In the genomic region with DNA sequence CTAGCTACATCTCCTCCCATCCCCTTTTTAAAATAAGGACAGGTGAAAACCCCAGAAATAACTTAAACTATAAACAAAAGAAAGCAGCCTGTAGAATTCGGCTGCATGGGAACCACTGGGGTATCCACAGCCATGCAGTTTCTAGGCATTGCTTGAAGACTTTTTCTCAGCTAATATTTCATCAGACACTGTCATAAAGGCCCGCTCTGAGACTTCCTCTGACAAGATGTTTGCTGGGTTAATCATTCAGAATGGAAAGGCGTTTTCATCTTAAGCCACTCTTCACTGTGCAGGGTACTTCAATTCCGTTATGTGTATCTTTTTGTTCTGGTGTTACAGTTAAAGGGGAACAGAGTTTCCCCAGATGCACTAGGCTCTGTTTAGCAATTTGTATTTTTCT, we compare ENCODE assay signal across 28 mouse cellular contexts.
A peak's percentile ranks its signal among the peaks of the same experiment; 100 is the strongest.
DNase-seq lines count a peak whose midpoint lies in the region; ATAC-seq and TF ChIP-seq lines count a peak whose summit lies in the region.
"Had no signal": no experiment of that assay in that cellular context is flagged by ENCODE, and none has a peak within 500 bp of the region (broad histone marks: within the 10 kb centered on the region; RNA-seq: fewer than 3 reads in every experiment).

No protein-coding gene starts in this region.

- H3K4me2 ChIP-seq in forebrain, embryonic 16.5 days (ENCODE audit: low read length), result no peak overlapping the region
- no peak overlapping the region for H3K4me2 ChIP-seq in forebrain, embryonic 11.5 days (ENCODE audit: low read depth, low read length, severe bottlenecking)
- no peak overlapping the region for H3K4me2 ChIP-seq in hindbrain, embryonic 15.5 days
- H3K4me2 ChIP-seq in hindbrain, postnatal 0 days (ENCODE audit: low read depth, low read length), result no peak overlapping the region
- no peak overlapping the region for H3K4me2 ChIP-seq in lung, embryonic 14.5 days
- H3K4me2 ChIP-seq in neural tube, embryonic 14.5 days (ENCODE audit: low read depth, low read length), result no peak overlapping the region
- H3K4me2 ChIP-seq: embryonic facial prominence, embryonic 13.5 days; forebrain, embryonic 13.5 days; heart, embryonic 13.5 days had no signal

- H3K4me1 ChIP-seq in forebrain, embryonic 16.5 days (replicated peaks; ENCODE audit: control insufficient read depth, insufficient read depth, low read length), result no peaks in the 10 kb centered on the region
- no peaks in the 10 kb centered on the region for H3K4me1 ChIP-seq in forebrain, embryonic 11.5 days (replicated peaks; ENCODE audit: control insufficient read depth, insufficient read depth, low read length)
- H3K4me1 ChIP-seq in hindbrain, embryonic 15.5 days (replicated peaks), result no peaks in the 10 kb centered on the region
- H3K4me1 ChIP-seq in hindbrain, postnatal 0 days (ENCODE audit: insufficient read depth, low read length), result no peaks in the 10 kb centered on the region
- H3K4me1 ChIP-seq in lung, embryonic 14.5 days (ENCODE audit: insufficient read depth), result no peaks in the 10 kb centered on the region
- H3K4me1 ChIP-seq in neural tube, embryonic 14.5 days (ENCODE audit: control insufficient read depth, insufficient read depth, low read length), result no peaks in the 10 kb centered on the region
- H3K4me1 ChIP-seq: embryonic facial prominence, embryonic 10.5 days; embryonic facial prominence, embryonic 13.5 days; forebrain, embryonic 13.5 days; heart, embryonic 10.5 days; heart, embryonic 13.5 days had no signal

- no peak overlapping the region for H3K4me3 ChIP-seq in forebrain, embryonic 16.5 days (replicated peaks; ENCODE audit: low read length)
- H3K4me3 ChIP-seq in forebrain, embryonic 11.5 days (ENCODE audit: low read depth, low read length), result no peak overlapping the region
- no peak overlapping the region for H3K4me3 ChIP-seq in hindbrain, embryonic 15.5 days
- H3K4me3 ChIP-seq in hindbrain, postnatal 0 days (ENCODE audit: low read length), result no peak overlapping the region
- no peak overlapping the region for H3K4me3 ChIP-seq in lung, embryonic 14.5 days (ENCODE audit: low read depth, low read length)
- H3K4me3 ChIP-seq in neural tube, embryonic 14.5 days (ENCODE audit: low read depth, low read length), result no peak overlapping the region
- H3K4me3 ChIP-seq: embryonic facial prominence, embryonic 10.5 days; embryonic facial prominence, embryonic 13.5 days; erythroblast, embryonic 14.5 days; forebrain, embryonic 13.5 days; heart, adult 2 months; heart, embryonic 10.5 days; heart, embryonic 13.5 days had no signal

- peak; percentile 50; the same call in 1 of the 2 replicates for ATAC-seq in forebrain, embryonic 16.5 days
- ATAC-seq in forebrain, embryonic 11.5 days (replicated peaks; ENCODE audit: low FRiP score), result no peak
- no peak for ATAC-seq in hindbrain, embryonic 15.5 days (ENCODE audit: low FRiP score, low read depth)
- ATAC-seq in hindbrain, postnatal 0 days, result no peak
- ATAC-seq in lung, embryonic 14.5 days (ENCODE audit: insufficient read depth), result peak; percentile 58; the same call in 1 of the 2 replicates
- peak; percentile 14; the same call in 1 of the 2 replicates for ATAC-seq in neural tube, embryonic 14.5 days (ENCODE audit: low read depth)
- ATAC-seq: activated CD4-positive, CD25-positive, alpha-beta regulatory T cell, adult 4 months; forebrain, embryonic 13.5 days; inflammation-experienced regulatory T-cells, adult 6 months had no signal

- no peaks in the 10 kb centered on the region for H3K27me3 ChIP-seq in forebrain, embryonic 16.5 days (replicated peaks; ENCODE audit: control insufficient read depth, insufficient read depth, low read length)
- no peaks in the 10 kb centered on the region for H3K27me3 ChIP-seq in forebrain, embryonic 11.5 days (ENCODE audit: control insufficient read depth, insufficient read depth, low read length)
- no peaks in the 10 kb centered on the region for H3K27me3 ChIP-seq in hindbrain, embryonic 15.5 days
- H3K27me3 ChIP-seq in hindbrain, postnatal 0 days (ENCODE audit: insufficient read depth, low read length), result no peaks in the 10 kb centered on the region
- H3K27me3 ChIP-seq in lung, embryonic 14.5 days (ENCODE audit: insufficient read depth, low read length), result no peaks in the 10 kb centered on the region
- H3K27me3 ChIP-seq in neural tube, embryonic 14.5 days (ENCODE audit: control insufficient read depth, insufficient read depth, low read length), result no peaks in the 10 kb centered on the region
- H3K27me3 ChIP-seq: embryonic facial prominence, embryonic 13.5 days; forebrain, embryonic 13.5 days; heart, embryonic 13.5 days had no signal

- no peaks in the 10 kb centered on the region for H3K36me3 ChIP-seq in forebrain, embryonic 16.5 days (ENCODE audit: control insufficient read depth, insufficient read depth)
- H3K36me3 ChIP-seq in forebrain, embryonic 11.5 days (ENCODE audit: control insufficient read depth, insufficient read depth, low read length), result no peaks in the 10 kb centered on the region
- no peaks in the 10 kb centered on the region for H3K36me3 ChIP-seq in hindbrain, embryonic 15.5 days
- H3K36me3 ChIP-seq in hindbrain, postnatal 0 days (ENCODE audit: insufficient read depth, low read length), result no peaks in the 10 kb centered on the region
- H3K36me3 ChIP-seq in lung, embryonic 14.5 days (ENCODE audit: insufficient read depth), result no peaks in the 10 kb centered on the region
- no peaks in the 10 kb centered on the region for H3K36me3 ChIP-seq in neural tube, embryonic 14.5 days (ENCODE audit: control insufficient read depth, insufficient read depth, low read length)
- H3K36me3 ChIP-seq: embryonic facial prominence, embryonic 10.5 days; embryonic facial prominence, embryonic 13.5 days; heart, embryonic 10.5 days; heart, embryonic 13.5 days had no signal

- 73% methylated on average over 4 of the region's 4 CpGs for WGBS in forebrain, embryonic 16.5 days
- 88% methylated on average over 4 of the region's 4 CpGs for WGBS in forebrain, embryonic 11.5 days
- WGBS in hindbrain, embryonic 15.5 days, result 61% methylated on average over 4 of the region's 4 CpGs
- 72% methylated on average over 4 of the region's 4 CpGs for WGBS in hindbrain, postnatal 0 days
- 23% methylated on average over 4 of the region's 4 CpGs for WGBS in lung, embryonic 14.5 days
- 75% methylated on average over 4 of the region's 4 CpGs for WGBS in neural tube, embryonic 14.5 days

- H3K9ac ChIP-seq in forebrain, embryonic 16.5 days (replicated peaks; ENCODE audit: low read depth, low read length), result no peak overlapping the region
- H3K9ac ChIP-seq in forebrain, embryonic 11.5 days (ENCODE audit: low read length), result no peak overlapping the region
- H3K9ac ChIP-seq in hindbrain, embryonic 15.5 days, result no peak overlapping the region
- H3K9ac ChIP-seq in hindbrain, postnatal 0 days (replicated peaks; ENCODE audit: low read length), result no peak overlapping the region
- no peak overlapping the region for H3K9ac ChIP-seq in lung, embryonic 14.5 days
- no peak overlapping the region for H3K9ac ChIP-seq in neural tube, embryonic 14.5 days (replicated peaks; ENCODE audit: low read depth, low read length)
- H3K9ac ChIP-seq: embryonic facial prominence, embryonic 13.5 days; forebrain, embryonic 13.5 days; heart, embryonic 13.5 days had no signal

- TF ChIP-seq CTCF in hindbrain, postnatal 0 days (IDR thresholded peaks at IDR 0.05; ENCODE audit: low read depth), result no peak
- TF ChIP-seq CTCF in lung, embryonic 14.5 days (IDR thresholded peaks at IDR 0.05; ENCODE audit: low read depth), result no peak

- H3K27ac ChIP-seq in forebrain, embryonic 16.5 days (ENCODE audit: low read length), result no peak overlapping the region
- no peak overlapping the region for H3K27ac ChIP-seq in forebrain, embryonic 11.5 days (ENCODE audit: low read depth, low read length)
- 0 out of 2 replicates have a peak overlapping the region, but pooled peaks have one; percentile 27 for H3K27ac ChIP-seq in hindbrain, embryonic 15.5 days (replicated peaks)
- H3K27ac ChIP-seq in hindbrain, postnatal 0 days, result no peak overlapping the region
- H3K27ac ChIP-seq in lung, embryonic 14.5 days (ENCODE audit: low read depth), result no peak overlapping the region
- no peak overlapping the region for H3K27ac ChIP-seq in neural tube, embryonic 14.5 days (ENCODE audit: low read depth, low read length)
- H3K27ac ChIP-seq: embryonic facial prominence, embryonic 10.5 days; embryonic facial prominence, embryonic 13.5 days; forebrain, embryonic 13.5 days; heart, adult 2 months; heart, embryonic 10.5 days; heart, embryonic 13.5 days had no signal

- no peaks in the 10 kb centered on the region for H3K9me3 ChIP-seq in forebrain, embryonic 16.5 days (ENCODE audit: control insufficient read depth, low read length)
- no peaks in the 10 kb centered on the region for H3K9me3 ChIP-seq in forebrain, embryonic 11.5 days (ENCODE audit: control insufficient read depth, low read length)
- H3K9me3 ChIP-seq in hindbrain, embryonic 15.5 days, result no peaks in the 10 kb centered on the region
- H3K9me3 ChIP-seq in hindbrain, postnatal 0 days (ENCODE audit: low read length), result no peaks in the 10 kb centered on the region
- H3K9me3 ChIP-seq in lung, embryonic 14.5 days (ENCODE audit: low read depth, low read length), result no peaks in the 10 kb centered on the region
- H3K9me3 ChIP-seq in neural tube, embryonic 14.5 days (ENCODE audit: control insufficient read depth, low read length), result no peaks in the 10 kb centered on the region
- H3K9me3 ChIP-seq: embryonic facial prominence, embryonic 10.5 days; embryonic facial prominence, embryonic 13.5 days; forebrain, embryonic 13.5 days; heart, embryonic 10.5 days; heart, embryonic 13.5 days had no signal

- DNase-seq in forebrain, embryonic 11.5 days (ENCODE audit: low spot score), result no peak
- DNase-seq in hindbrain, postnatal 0 days (ENCODE audit: low spot score), result no peak
- DNase-seq in lung, embryonic 14.5 days, result peak; percentile 56
- no peak for DNase-seq in lung, postnatal 25 days (ENCODE audit: low spot score)
- DNase-seq in neural tube, embryonic 10.5 days (ENCODE audit: extremely low spot score, low spot score), result no peak
- DNase-seq: adrenal gland, adult 8-10 months; adrenal gland, postnatal 25 days; cerebellum, adult 11-12 months; cerebellum, adult 8-10 months; cerebellum, postnatal 10 days; cerebellum, postnatal 36 days; embryo, embryonic 11 days; gastrocnemius, postnatal 10 days; gastrocnemius, postnatal 36 days; heart, adult 2 months; heart, postnatal 14 days; heart, postnatal 4 days had no signal

Comparison
In these comparisons a context has a peak if more than half of its experiments do, and no peak if none do; other contexts are left out.
1. ATAC-seq: peak in forebrain, embryonic 16.5 days (single experiment), lung, embryonic 14.5 days (single experiment) and neural tube, embryonic 14.5 days (single experiment); none in forebrain, embryonic 11.5 days (single experiment), hindbrain, embryonic 15.5 days (single experiment) and hindbrain, postnatal 0 days (single experiment).